ENCODE assay signal across 12 mouse cellular contexts in genomic region chr4:53416928-53417327, GRCm38 (mm10). TPM values are rescaled to one million over a fixed set of nuclear protein-coding genes. Genes with fewer than 3 reads are reported as not detected.
A peak's percentile ranks its signal among the peaks of the same experiment; 100 is the strongest.
DNase-seq lines count a peak whose midpoint lies in the region; ATAC-seq and TF ChIP-seq lines count a peak whose summit lies in the region.
"Had no signal": no experiment of that assay in that cellular context is flagged by ENCODE, and none has a peak within 500 bp of the region (broad histone marks: within the 10 kb centered on the region; RNA-seq: fewer than 3 reads in every experiment).

No protein-coding gene starts in this region.

- H3K27ac ChIP-seq in gastrocnemius, adult 2 months, result peak overlapping the region; percentile 81
- 0 out of 2 replicates have a peak overlapping the region, but pooled peaks have one; percentile 20 for H3K27ac ChIP-seq in lung, embryonic 14.5 days (ENCODE audit: low read depth)
- H3K27ac ChIP-seq in embryonic fibroblast, embryonic 13.5 days (ENCODE audit: insufficient read depth, low read length), result peak overlapping the region; percentile 91
- H3K27ac ChIP-seq in midbrain, embryonic 10.5 days (replicated peaks), result no peak overlapping the region

- ATAC-seq in lung, embryonic 14.5 days (ENCODE audit: insufficient read depth), result no peak

- H3K9ac ChIP-seq in lung, embryonic 14.5 days, result no peak overlapping the region
- H3K9ac ChIP-seq: lung, embryonic 15.5 days had no signal

- intact Hi-C loops in gastrocnemius, adult 2 months (cut with DNase I), result no loop called here

- no peaks in the 10 kb centered on the region for H3K27me3 ChIP-seq in lung, embryonic 14.5 days (ENCODE audit: insufficient read depth, low read length)
- H3K27me3 ChIP-seq in midbrain, embryonic 10.5 days (ENCODE audit: low read depth, poor library complexity, severe bottlenecking), result no peaks in the 10 kb centered on the region
- H3K27me3 ChIP-seq: lung, embryonic 15.5 days had no signal

- no peak for TF ChIP-seq CTCF in gastrocnemius, adult 2 months (IDR thresholded peaks at IDR 0.05)
- TF ChIP-seq CTCF in lung, embryonic 14.5 days (IDR thresholded peaks at IDR 0.05; ENCODE audit: low read depth), result no peak
- TF ChIP-seq CTCF in embryonic fibroblast, embryonic 13.5 days (IDR thresholded peaks at IDR 0.05; ENCODE audit: borderline replicate concordance, insufficient read depth, low read length), result no peak

- H3K4me1 ChIP-seq in lung, embryonic 14.5 days (ENCODE audit: insufficient read depth), result no peaks in the 10 kb centered on the region
- peaks cover 5% of the 10 kb centered on the region; the same call in 1 of the 2 replicates for H3K4me1 ChIP-seq in embryonic fibroblast, embryonic 13.5 days (ENCODE audit: control insufficient read depth, insufficient read depth, low read length)
- H3K4me1 ChIP-seq in midbrain, embryonic 10.5 days, result no peaks in the 10 kb centered on the region

- H3K4me2 ChIP-seq in lung, embryonic 14.5 days, result no peak overlapping the region
- H3K4me2 ChIP-seq: lung, embryonic 15.5 days had no signal

- TF ChIP-seq POLR2A in embryonic fibroblast, embryonic 13.5 days (IDR thresholded peaks at IDR 0.05; ENCODE audit: low read depth, low read length), result no peak; the same call in 1 of the 2 replicates

- no peak overlapping the region for H3K4me3 ChIP-seq in gastrocnemius, adult 2 months
- no peak overlapping the region for H3K4me3 ChIP-seq in lung, embryonic 14.5 days (ENCODE audit: low read depth, low read length)
- no peak overlapping the region for H3K4me3 ChIP-seq in embryonic fibroblast, embryonic 13.5 days (ENCODE audit: insufficient read depth, low read length)
- H3K4me3 ChIP-seq in midbrain, embryonic 10.5 days, result no peak overlapping the region
- H3K4me3 ChIP-seq: lung, embryonic 15.5 days; myocyte had no signal

- H3K36me3 ChIP-seq in lung, embryonic 14.5 days (ENCODE audit: insufficient read depth), result no peaks in the 10 kb centered on the region
- no peaks in the 10 kb centered on the region for H3K36me3 ChIP-seq in midbrain, embryonic 10.5 days
- H3K36me3 ChIP-seq: lung, embryonic 15.5 days had no signal

- H3K9me3 ChIP-seq in lung, embryonic 14.5 days (ENCODE audit: low read depth, low read length), result no peaks in the 10 kb centered on the region
- no peaks in the 10 kb centered on the region for H3K9me3 ChIP-seq in midbrain, embryonic 10.5 days (replicated peaks)
- H3K9me3 ChIP-seq: lung, embryonic 15.5 days had no signal

- peak; percentile 40 for DNase-seq in gastrocnemius, adult 2 months
- DNase-seq in gastrocnemius, postnatal 4 days (ENCODE audit: low spot score in 2 of 2), result no peak
- no peak for DNase-seq in lung, embryonic 14.5 days
- no peak for DNase-seq in lung, postnatal 25 days (ENCODE audit: low spot score)
- peak; percentile 66 for DNase-seq in skeletal muscle tissue, adult 2 months (ENCODE audit: low read depth, low spot score)
- no peak for DNase-seq in spleen, postnatal 14 days (ENCODE audit: low spot score in 2 of 2)
- no peak for DNase-seq in midbrain, embryonic 10.5 days (ENCODE audit: low spot score)
- DNase-seq: cerebellum, postnatal 14 days; kidney, adult 11 months had no signal

- WGBS in lung, embryonic 14.5 days, result 59% methylated on average over 7 of the region's 7 CpGs
- WGBS in midbrain, embryonic 10.5 days, result 78% methylated on average over 7 of the region's 7 CpGs

RNA-seq across cellular contexts. Expression of gene Slc44a1, which starts 23.3 kb away (rescaled TPM):
- 10 to 100 TPM; 15.8 to 17.7 TPM for total RNA-seq in gastrocnemius, adult 2 months (2021)
- total RNA-seq in gastrocnemius, postnatal 4 days (2021), result 10 to 100 TPM; 39.3 to 42.1 TPM
- polyA plus RNA-seq in lung, embryonic 14.5 days (2014; fragmentation: Nextera tagmentation; extraction: Ambion mirVana), result 51.5 and 51.9 TPM in 2 replicates
- polyA plus RNA-seq in embryonic fibroblast, embryonic 13.5 days (2011; ENCODE audit: insufficient read length, low read depth, missing spikeins), result 39.1 and 59.0 TPM in 2 replicates
- polyA plus RNA-seq in midbrain, embryonic 10.5 days (2016; fragmentation: Nextera tagmentation; extraction: Ambion mirVana), result 8.7 and 10.5 TPM in 2 replicates

Comparison
In these comparisons a context has a peak if more than half of its experiments do, and no peak if none do; other contexts are left out.
1. DNase-seq: peak in gastrocnemius, adult 2 months (single experiment) and skeletal muscle tissue, adult 2 months (single experiment); none in gastrocnemius, postnatal 4 days (0 of 2), lung, embryonic 14.5 days (single experiment), lung, postnatal 25 days (single experiment), spleen, postnatal 14 days (0 of 2) and midbrain, embryonic 10.5 days (single experiment).